Mouse (Mus musculus): Measurements from ENCODE around the gene Cnot6.

DNA sequence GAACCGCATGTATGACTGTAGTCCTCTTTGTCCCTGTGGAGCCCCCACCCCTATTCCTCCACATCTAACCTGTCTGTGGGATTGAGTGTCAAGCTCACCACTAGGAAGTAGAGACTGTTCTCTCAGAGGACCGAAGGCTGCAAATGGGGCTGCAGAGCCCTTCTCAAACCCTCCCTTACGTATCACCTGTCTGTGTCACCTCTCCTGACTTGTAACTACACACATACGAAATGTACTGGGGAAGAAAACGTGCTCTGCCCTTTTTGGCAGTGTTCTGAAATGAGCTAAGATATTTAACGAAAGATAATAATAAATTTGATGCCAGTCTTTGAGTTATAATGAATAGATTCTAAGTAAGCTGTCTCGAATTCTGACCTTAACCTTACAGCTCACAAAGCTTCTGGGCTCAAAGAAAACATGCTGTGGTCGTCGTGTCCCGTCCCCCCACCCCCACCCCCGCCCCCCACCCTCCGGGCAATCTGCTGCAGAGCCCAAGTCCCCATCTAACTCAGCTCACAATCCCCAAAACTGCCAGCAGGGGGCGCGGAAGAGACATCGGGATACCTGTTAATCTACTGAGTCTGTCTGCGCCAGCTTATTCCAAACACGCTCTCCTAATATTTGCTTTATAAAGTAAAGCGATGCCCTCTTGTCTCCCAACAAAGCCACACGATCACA is 60.0 kb downstream of the Cnot6 start:
- TF ChIP-seq CTCF (IDR thresholded peaks at IDR 0.05): peak; percentile 81
- TF ChIP-seq EP300 (IDR thresholded peaks at IDR 0.05): no peak
